Mouse (Mus musculus) midbrain, postnatal 0 days (tissue): ENCODE measurements at regions not wholly inside any gene's neighbourhood (a gene's known extent, or its start where the extent isn't known, plus 50 kb on each side); places are given as distances from the start of the nearest gene placed in this dataset.
A peak's percentile ranks its signal among the peaks of the same experiment; 100 is the strongest.

Experiments used
- ATAC-seq: fragments of 200-750 bp; cut with Nextera tagmentation; 2 replicates; pipeline ENCODE4 v1.8.0; 2017; ENCODE audit warnings: moderate number of reproducible peaks, mild to moderate bottlenecking, moderate TSS enrichment, moderate library complexity; ENCODE audit not compliant: low FRiP score
- DNase-seq: peaks from one replicate; pipeline ENCODE4 v3.0.0-alpha.2; 2015; ENCODE audit warnings: low spot score
- H3K27ac ChIP-seq: fragments of 300-500 bp; sonication (generic); 2 replicates; pipeline ENCODE4 v1.5.1; 2014; ENCODE audit warnings: low read depth, mild to moderate bottlenecking, low read length, mixed read lengths
- H3K27me3 ChIP-seq: fragments of 300-500 bp; sonication (generic); 2 replicates; pipeline ENCODE4 v1.6.1; 2014; ENCODE audit warnings: low read length, control low read depth, mixed read lengths; ENCODE audit not compliant: insufficient read depth
- H3K36me3 ChIP-seq: fragments of 300-500 bp; sonication (generic); 2 replicates; pipeline ENCODE4 v1.6.1; 2014; ENCODE audit warnings: low read length, control low read depth, mixed read lengths; ENCODE audit not compliant: insufficient read depth
- H3K4me1 ChIP-seq: fragments of 300-500 bp; sonication (generic); 2 replicates; pipeline ENCODE4 v1.6.1; 2014; ENCODE audit warnings: mild to moderate bottlenecking, control low read depth, antibody characterized with exemption, low read length, mixed read lengths; ENCODE audit not compliant: insufficient read depth
- H3K4me2 ChIP-seq: fragments of 300-500 bp; sonication (generic); 2 replicates; pipeline ENCODE4 v1.6.1; 2014; ENCODE audit warnings: low read depth, mild to moderate bottlenecking, low read length, mixed read lengths; ENCODE audit not compliant: poor library complexity, severe bottlenecking
- H3K4me3 ChIP-seq: fragments of 300-500 bp; sonication (generic); 2 replicates; pipeline ENCODE4 v1.5.1; 2014; ENCODE audit warnings: low read depth, mild to moderate bottlenecking, low read length, moderate library complexity
- H3K9ac ChIP-seq: fragments of 300-500 bp; sonication (generic); replicated peaks from 2 replicates; pipeline ENCODE4 v1.6.1; 2014; ENCODE audit warnings: mild to moderate bottlenecking, low read length, moderate library complexity, mixed read lengths; ENCODE audit not compliant: poor library complexity, severe bottlenecking
- H3K9me3 ChIP-seq: fragments of 300-500 bp; sonication (generic); 2 replicates; pipeline ENCODE4 v1.6.1; 2016; ENCODE audit warnings: low read length, control low read depth
- CTCF ChIP-seq: IDR thresholded peaks from 2 replicates; pipeline ENCODE4 v1.5.1; 2016; ENCODE audit warnings: antibody characterized with exemption, mild to moderate bottlenecking
- WGBS: fragments of 180-500 bp; shearing (Covaris S2); extraction: QIAGEN DNeasy Blood & Tissue Kit; methylation state at CpG from one replicate; pipeline ENCODE4 v1.1.7; 2014; 5-methylcytosine and 5-hydroxymethylcytosine counted together

DNA sequence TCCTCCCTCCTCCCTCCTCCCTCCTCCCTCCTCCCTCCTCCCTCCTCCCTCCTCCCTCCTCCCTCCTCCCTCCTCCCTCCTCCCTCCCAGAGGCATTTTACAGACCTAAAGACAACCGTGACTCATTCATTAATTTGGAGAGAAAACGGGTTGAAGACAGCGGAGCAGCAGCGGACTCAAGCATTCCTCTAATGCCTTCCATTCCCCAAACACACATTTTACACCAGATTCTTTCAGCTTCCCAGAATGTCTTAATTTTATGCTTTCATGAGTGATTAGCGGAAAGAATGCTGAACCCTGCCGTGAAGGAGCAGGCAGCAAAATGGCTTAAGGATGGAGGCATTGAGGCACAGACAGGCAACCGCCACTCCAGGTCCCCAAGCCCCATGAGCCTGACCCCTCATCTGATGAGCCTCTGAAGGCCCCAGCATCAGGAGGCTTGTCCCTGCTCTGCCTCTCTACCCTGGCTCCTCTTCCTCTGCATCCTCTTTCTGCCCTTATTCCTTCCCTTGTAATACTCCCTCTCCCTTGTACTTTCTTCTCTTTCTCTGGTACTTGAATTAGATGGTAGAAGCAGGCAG is 192.5 kb downstream of the Cdc5l start:
- 25% methylated on average over 7 of the region's 7 CpGs for WGBS

DNA sequence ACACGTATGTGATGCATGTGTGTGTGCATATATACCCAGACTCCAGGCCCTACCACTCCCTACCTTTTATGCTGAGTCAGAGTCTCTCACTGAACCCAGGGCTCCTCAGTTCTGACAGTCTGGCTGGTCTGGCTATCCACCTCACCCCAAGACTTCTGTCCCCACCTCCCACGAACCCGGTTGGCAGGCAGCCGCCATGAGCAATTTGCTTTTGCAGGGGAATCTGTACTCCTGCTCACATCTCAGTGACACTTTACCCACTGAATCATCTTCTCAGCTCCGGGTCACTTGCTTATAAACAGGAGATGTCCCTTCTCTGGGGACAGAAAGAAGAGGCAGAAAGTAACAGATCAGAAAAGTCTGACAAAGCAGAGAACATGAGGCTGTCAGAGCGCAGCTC is 193.0 kb downstream of the Cdc5l start:
- WGBS = 39% methylated on average over 6 of the region's 6 CpGs
- no peaks in the 10 kb centered on the region for H3K27me3 ChIP-seq
- H3K4me3 ChIP-seq = no peak overlapping the region

More for the DNA sequence above, 192.5 kb downstream of the Cdc5l start:
- DNase-seq (no peak), ATAC-seq (no peak)
- Histone ChIP-seq H3K4me1 (no peaks in the 10 kb centered on the region), H3K9ac (no peak overlapping the region), H3K27me3 (no peaks in the 10 kb centered on the region), H3K9me3 (no peaks in the 10 kb centered on the region), H3K4me3 (no peak overlapping the region), H3K27ac (no peak overlapping the region), H3K36me3 (no peaks in the 10 kb centered on the region), H3K4me2 (no peak overlapping the region)
- no peak for TF ChIP-seq CTCF

DNA sequence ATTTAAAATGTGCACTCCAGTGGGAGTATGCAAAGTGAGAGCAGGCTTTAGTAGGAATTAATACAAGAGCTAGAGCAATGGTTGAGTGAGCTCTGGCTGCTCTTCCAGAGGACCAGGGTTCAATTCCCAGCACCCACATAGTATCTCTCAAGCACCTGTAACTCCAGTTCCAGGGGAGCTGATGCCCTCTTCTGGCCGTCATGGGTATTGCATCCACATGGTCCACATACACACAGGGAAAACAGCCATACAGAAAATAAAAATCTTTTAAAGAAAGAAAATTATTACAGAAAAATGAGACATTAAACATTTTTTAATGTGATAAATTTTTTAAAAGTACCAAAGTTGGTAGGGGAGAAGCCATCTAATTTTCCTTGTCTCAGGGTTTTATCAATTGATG is 196.3 kb downstream of the Cdc5l start:
- ATAC-seq (no peak), DNase-seq (no peak)
- Histone ChIP-seq H3K4me2 (no peak overlapping the region), H3K9me3 (no peaks in the 10 kb centered on the region), H3K4me1 (no peaks in the 10 kb centered on the region), H3K27me3 (no peaks in the 10 kb centered on the region), H3K27ac (no peak overlapping the region), H3K4me3 (no peak overlapping the region), H3K36me3 (no peaks in the 10 kb centered on the region), H3K9ac (no peak overlapping the region)
- WGBS = 87% methylated on average over 1 of the region's 1 CpGs
- peak; percentile 43 for TF ChIP-seq CTCF

More for the DNA sequence above, 193.0 kb downstream of the Cdc5l start:
- TF ChIP-seq CTCF = no peak
- Histone ChIP-seq H3K4me1 (no peaks in the 10 kb centered on the region), H3K9ac (no peak overlapping the region), H3K4me2 (no peak overlapping the region), H3K36me3 (no peaks in the 10 kb centered on the region), H3K27ac (no peak overlapping the region), H3K9me3 (no peaks in the 10 kb centered on the region)
- DNase-seq (no peak), ATAC-seq (no peak)

DNA sequence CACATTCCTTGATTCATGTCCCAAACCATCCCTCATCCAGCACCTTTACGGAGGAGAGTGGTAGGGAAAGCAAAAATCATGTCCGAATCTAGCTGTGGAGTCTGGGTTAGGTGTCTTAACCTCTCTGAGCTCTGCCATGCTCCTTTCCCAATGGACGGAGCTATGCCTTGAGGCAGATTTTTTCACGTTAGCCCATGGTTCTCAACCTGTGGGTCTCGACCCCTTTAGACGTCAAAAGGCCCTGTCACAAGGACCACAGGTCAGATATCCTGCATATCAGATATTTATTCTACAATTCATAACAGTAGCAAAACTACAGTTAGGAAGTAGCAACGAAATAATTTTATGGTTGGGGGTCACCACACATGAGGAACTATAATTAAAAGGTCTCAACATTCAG is 198.1 kb downstream of the Cdc5l start:
- ATAC-seq (no peak), DNase-seq (no peak)
- Histone ChIP-seq H3K4me3 (no peak overlapping the region), H3K9ac (no peak overlapping the region), H3K27ac (no peak overlapping the region), H3K27me3 (no peaks in the 10 kb centered on the region), H3K9me3 (no peaks in the 10 kb centered on the region), H3K36me3 (no peaks in the 10 kb centered on the region), H3K4me2 (no peak overlapping the region), H3K4me1 (no peaks in the 10 kb centered on the region)
- TF ChIP-seq CTCF = no peak
- WGBS = 91% methylated on average over 7 of the region's 7 CpGs

DNA sequence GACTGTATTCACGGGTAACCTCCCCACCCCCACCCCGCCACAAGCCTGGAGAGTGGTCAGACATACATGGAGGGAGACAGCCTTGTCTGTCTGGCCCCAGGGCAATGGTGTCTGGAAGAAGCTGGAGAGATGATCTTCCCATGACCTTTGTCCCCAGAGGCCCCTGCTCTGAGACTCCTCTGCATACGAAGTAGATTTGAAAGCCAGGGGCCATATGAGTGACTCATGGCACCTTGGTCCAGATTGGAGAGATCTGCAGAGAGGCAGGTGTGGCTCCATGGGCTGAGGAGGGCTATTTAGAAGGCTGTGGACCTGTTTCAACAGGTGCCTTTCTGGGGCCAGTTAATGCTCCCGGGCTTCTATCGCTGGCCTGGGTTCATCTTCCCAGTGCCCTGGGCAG is 200.7 kb downstream of the Cdc5l start:
- ATAC-seq (no peak), DNase-seq (no peak)
- H3K36me3 ChIP-seq = no peaks in the 10 kb centered on the region
- no peak overlapping the region for H3K4me3 ChIP-seq
- H3K27ac ChIP-seq = no peak overlapping the region
- no peaks in the 10 kb centered on the region for H3K4me1 ChIP-seq
- H3K9me3 ChIP-seq = no peaks in the 10 kb centered on the region
- no peak for TF ChIP-seq CTCF
- no peaks in the 10 kb centered on the region for H3K27me3 ChIP-seq
- H3K4me2 ChIP-seq = no peak overlapping the region
- no peak overlapping the region for H3K9ac ChIP-seq
- WGBS = 73% methylated on average over 5 of the region's 5 CpGs

DNA sequence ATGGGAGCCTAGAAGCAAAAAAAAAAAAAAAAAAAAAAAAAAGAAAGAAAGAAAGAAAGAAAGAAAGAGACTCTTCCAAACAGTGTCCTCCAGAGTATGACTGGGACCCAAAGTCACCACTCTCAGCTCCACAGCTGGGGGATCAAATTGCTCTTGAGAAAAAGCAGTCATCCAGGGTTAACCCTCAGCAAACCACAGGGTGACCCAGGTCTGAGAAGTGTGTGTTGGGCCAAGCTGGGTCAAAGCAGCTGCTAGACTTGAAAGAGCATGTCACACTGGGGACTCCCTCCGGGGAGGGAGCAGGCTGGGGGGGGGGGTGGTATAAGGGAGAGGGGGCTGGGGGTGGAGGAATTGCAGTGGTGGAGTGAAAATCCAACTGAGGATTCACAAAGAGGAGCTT is 206.3 kb downstream of the Cdc5l start:
- H3K27me3 ChIP-seq = no peaks in the 10 kb centered on the region
- DNase-seq = no peak
- no peak for ATAC-seq
- no peaks in the 10 kb centered on the region for H3K36me3 ChIP-seq
- TF ChIP-seq CTCF = no peak
- no peaks in the 10 kb centered on the region for H3K4me1 ChIP-seq
- H3K9ac ChIP-seq = no peak overlapping the region
- H3K4me3 ChIP-seq = no peak overlapping the region
- H3K4me2 ChIP-seq = no peak overlapping the region
- no peaks in the 10 kb centered on the region for H3K9me3 ChIP-seq
- WGBS = 0% methylated on average over 1 of the region's 1 CpGs
- H3K27ac ChIP-seq = no peak overlapping the region
